Comparison of ENCODE assay signal across 16 mouse cellular contexts in genomic region chr13:117472726-117473125, GRCm38 (mm10).
"Had no signal": no experiment of that assay in that cellular context is flagged by ENCODE, and none has a peak within 500 bp of the region (broad histone marks: within the 10 kb centered on the region; RNA-seq: fewer than 3 reads in every experiment).

No protein-coding gene starts in this region.

- DNase-seq: heart, postnatal 10 days; heart, postnatal 14 days; heart, postnatal 36 days; heart, postnatal 4 days; kidney, adult 11 months; kidney, adult 18-20 months; kidney, adult 2 months; kidney, adult 8-10 months; kidney, adult 9 months; kidney, postnatal 10 days; kidney, postnatal 14 days; kidney, postnatal 25 days; kidney, postnatal 36 days; kidney, postnatal 4 days; layer of hippocampus, adult 9-11 months; layer of hippocampus, postnatal 36 days had no signal
